In the genomic region with DNA sequence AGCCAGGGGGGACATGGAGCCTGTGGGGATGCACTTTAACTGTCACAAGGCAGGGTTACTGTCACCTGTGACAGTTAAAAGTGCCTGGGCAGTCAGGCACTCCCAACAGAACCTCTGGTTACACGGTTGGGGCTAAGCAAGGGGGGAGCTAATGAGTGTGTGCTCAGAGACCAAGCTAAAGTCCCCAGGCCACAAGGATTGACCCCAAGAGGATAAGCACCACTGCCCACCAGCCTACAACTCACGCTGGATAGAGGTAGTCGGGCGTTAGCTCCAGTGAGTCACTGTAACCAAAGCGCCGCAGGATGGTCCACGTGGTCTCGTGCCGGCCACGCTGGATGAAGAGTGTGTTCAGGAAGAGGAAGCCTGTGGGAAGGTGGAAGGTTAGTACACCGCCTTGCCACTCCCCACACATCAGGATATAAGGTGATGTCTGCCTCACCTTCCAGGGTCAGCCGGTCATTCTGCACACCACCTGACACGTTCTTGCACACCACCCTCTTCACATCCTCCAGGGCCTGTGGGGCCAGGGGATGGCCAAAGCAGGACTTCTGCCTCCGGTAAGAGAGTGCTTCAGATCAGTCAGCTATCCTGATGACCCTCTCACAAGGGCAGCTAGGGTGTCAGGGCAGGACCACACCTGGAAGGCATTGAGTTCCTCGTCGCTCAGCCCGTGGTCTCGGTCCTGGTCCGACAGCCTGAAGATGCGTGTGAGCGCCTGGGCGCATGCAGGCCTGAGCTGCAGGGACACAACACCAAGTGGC, we compare ENCODE assay signal across 14 mouse cellular contexts. TPM values are rescaled to one million over a fixed set of nuclear protein-coding genes. Genes with fewer than 3 reads are reported as not detected.
A peak's percentile ranks its signal among the peaks of the same experiment; 100 is the strongest.
DNase-seq lines count a peak whose midpoint lies in the region; ATAC-seq and TF ChIP-seq lines count a peak whose summit lies in the region.
"Had no signal": no experiment of that assay in that cellular context is flagged by ENCODE, and none has a peak within 500 bp of the region (broad histone marks: within the 10 kb centered on the region; RNA-seq: fewer than 3 reads in every experiment).

Gene Gm20683 (minus strand): TSS at position 647 of the 764 bp plus-strand sequence.

- peaks cover 69% of the 10 kb centered on the region for H3K4me1 ChIP-seq in liver, embryonic 13.5 days (replicated peaks)
- peaks cover 35% of the 10 kb centered on the region for H3K4me1 ChIP-seq in liver, postnatal 0 days (ENCODE audit: insufficient read depth)
- H3K4me1 ChIP-seq in embryonic facial prominence, embryonic 10.5 days, result peaks cover 42% of the 10 kb centered on the region

- no peak within 1 kb of the TSS for H3K4me3 ChIP-seq in liver, embryonic 13.5 days (replicated peaks)
- H3K4me3 ChIP-seq in liver, postnatal 0 days (ENCODE audit: low read depth, low read length), result no peak within 1 kb of the TSS
- peak within 1 kb of the TSS; percentile 26; the same call in 1 of the 2 replicates for H3K4me3 ChIP-seq in embryonic facial prominence, embryonic 10.5 days

- 92% methylated on average over 20 of the region's 22 CpGs for WGBS in liver, embryonic 13.5 days (ENCODE audit: insufficient replicate concordance)
- 93% methylated on average over 22 of the region's 22 CpGs for WGBS in liver, postnatal 0 days (ENCODE audit: insufficient replicate concordance)
- 94% methylated on average over 22 of the region's 22 CpGs for WGBS in embryonic facial prominence, embryonic 10.5 days

- TF ChIP-seq EP300 in liver, postnatal 0 days (IDR thresholded peaks at IDR 0.05; ENCODE audit: low read depth), result no peak

- intact Hi-C loops in left cerebral cortex, postnatal 14 days (cut with DNase I), result no loop called here

- no peak for DNase-seq in frontal cortex, adult 2 months (ENCODE audit: extremely low spot score in 1 of 2, low spot score in 1 of 2)
- no peak for DNase-seq in frontal cortex, postnatal 25 days (ENCODE audit: low spot score in 2 of 2)
- no peak for DNase-seq in liver, embryonic 13.5 days
- no peak for DNase-seq in liver, postnatal 0 days
- DNase-seq in embryonic facial prominence, embryonic 10.5 days (ENCODE audit: low spot score), result no peak
- DNase-seq in left cerebral cortex, postnatal 14 days (ENCODE audit: low spot score in 2 of 2), result no peak
- DNase-seq in kidney, adult 8-10 months, result no peak
- no peak for DNase-seq in yolk sac, embryonic 10.5 days (ENCODE audit: low spot score)
- DNase-seq: cerebellum, adult 8-10 months; kidney, postnatal 14 days; thymus, postnatal 25 days had no signal

- peaks cover 76% of the 10 kb centered on the region for H3K36me3 ChIP-seq in liver, embryonic 13.5 days
- H3K36me3 ChIP-seq in liver, postnatal 0 days (replicated peaks; ENCODE audit: insufficient read depth, low read length), result peaks cover 44% of the 10 kb centered on the region
- H3K36me3 ChIP-seq in embryonic facial prominence, embryonic 10.5 days (replicated peaks), result peaks cover 78% of the 10 kb centered on the region

- H3K4me2 ChIP-seq in liver, embryonic 13.5 days, result peak within 1 kb of the TSS; percentile 87; the same call in 1 of the 2 replicates
- no peak within 1 kb of the TSS for H3K4me2 ChIP-seq in liver, postnatal 0 days (ENCODE audit: low read depth, low read length)

- no peak for ATAC-seq in liver, embryonic 13.5 days (ENCODE audit: low read depth)
- no peak for ATAC-seq in liver, postnatal 0 days

- no peaks in the 10 kb centered on the region for H3K27me3 ChIP-seq in liver, embryonic 13.5 days
- no peaks in the 10 kb centered on the region for H3K27me3 ChIP-seq in liver, postnatal 0 days (ENCODE audit: insufficient read depth, low read length)
- H3K27me3 ChIP-seq in embryonic facial prominence, embryonic 10.5 days (replicated peaks; ENCODE audit: low read depth, poor library complexity, severe bottlenecking), result no peaks in the 10 kb centered on the region
- H3K27me3 ChIP-seq: CH12.LX; heart, embryonic 15.5 days; lung, embryonic 15.5 days had no signal

- peak within 1 kb of the TSS; percentile 33; the same call in 1 of the 2 replicates for H3K9ac ChIP-seq in liver, embryonic 13.5 days
- no peak within 1 kb of the TSS for H3K9ac ChIP-seq in liver, postnatal 0 days (replicated peaks)
- H3K9ac ChIP-seq: lung, embryonic 15.5 days had no signal

- no peaks in the 10 kb centered on the region for H3K9me3 ChIP-seq in liver, embryonic 13.5 days (replicated peaks)
- H3K9me3 ChIP-seq in liver, postnatal 0 days (ENCODE audit: low read length), result no peaks in the 10 kb centered on the region
- H3K9me3 ChIP-seq in embryonic facial prominence, embryonic 10.5 days, result no peaks in the 10 kb centered on the region
- H3K9me3 ChIP-seq: heart, embryonic 15.5 days; lung, embryonic 15.5 days had no signal

- H3K27ac ChIP-seq in liver, embryonic 13.5 days, result no peak within 1 kb of the TSS; the same call in none of the 2 replicates
- H3K27ac ChIP-seq in liver, postnatal 0 days (ENCODE audit: low read depth), result no peak within 1 kb of the TSS
- H3K27ac ChIP-seq in embryonic facial prominence, embryonic 10.5 days (replicated peaks), result no peak within 1 kb of the TSS
- H3K27ac ChIP-seq: heart, embryonic 15.5 days; lung, embryonic 15.5 days had no signal

- no peak for TF ChIP-seq CTCF in liver, postnatal 0 days (IDR thresholded peaks at IDR 0.05; ENCODE audit: low read depth)

RNA-seq across cellular contexts. Expression of gene Gm20683, which starts in this region (rescaled TPM):
- polyA plus RNA-seq in frontal cortex, adult 2 months (2012; rRNA removed), result 41.5 and 43.1 TPM in 2 replicates
- polyA plus RNA-seq in liver, embryonic 13.5 days (2015; fragmentation: Nextera tagmentation; extraction: Ambion mirVana), result 0.28 and 0.57 TPM in 2 replicates
- polyA plus RNA-seq in liver, postnatal 0 days (2015; fragmentation: Nextera tagmentation; extraction: Ambion mirVana), result 0.30 and 0.34 TPM in 2 replicates
- polyA plus RNA-seq in embryonic facial prominence, embryonic 10.5 days (2016; fragmentation: Nextera tagmentation; extraction: Ambion mirVana), result 0.92 and 1.4 TPM in 2 replicates
- 10 to 100 TPM; 29.0 to 29.5 TPM for total RNA-seq in left cerebral cortex, postnatal 14 days (2021)

Comparison
In these comparisons a context has a peak if more than half of its experiments do, and no peak if none do; other contexts are left out.
1. RNA of gene Gm20683 (polyA plus RNA-seq): 41.5 to 43.1 TPM in frontal cortex, adult 2 months; 0.92 to 1.4 TPM in embryonic facial prominence, embryonic 10.5 days, 0.30 to 0.34 TPM in liver, postnatal 0 days and 0.28 to 0.57 TPM in liver, embryonic 13.5 days; every median in the first group is over 10 times any median in the second.